Mouse (Mus musculus): ENCODE measurements around the gene 4931428L18Rik. TPM values are rescaled to one million over a fixed set of nuclear protein-coding genes. Genes with fewer than 3 reads are reported as not detected.
"Not testable (repeated sequence)": the region's sequence is repeated elsewhere in the genome, so short reads cannot be mapped to it uniquely, and the experiment has no call there.

Gene 4931428L18Rik
- polyA plus RNA-seq, 1 experiment from 2014 or later, result not detected

- no peaks in the 10 kb centered on the region for H3K27me3 ChIP-seq
- ATAC-seq (ENCODE audit: insufficient number of reproducible peaks, low FRiP score, low TSS enrichment, low read depth), result no peak
- H3K27ac ChIP-seq, result no peak overlapping the region
- no peak overlapping the region for H3K9ac ChIP-seq
- H3K4me2 ChIP-seq, result no peak overlapping the region
- H3K9me3 ChIP-seq, result no peaks in the 10 kb centered on the region
- 81% methylated on average over 2 of the region's 2 CpGs for WGBS
- H3K4me3 ChIP-seq, result no peak overlapping the region
- H3K4me1 ChIP-seq, result no peaks in the 10 kb centered on the region
- H3K36me3 ChIP-seq, result no peaks in the 10 kb centered on the region
Measured at GRCm38 (mm10) chr1:31032351-31032750, 190.1 kb downstream of the 4931428L18Rik start.

GRCm38 (mm10) chr1:31023173-31023572, 199.3 kb downstream of the 4931428L18Rik start:
- Histone ChIP-seq H3K4me2 (no peak overlapping the region), H3K27ac (no peak overlapping the region), H3K36me3 (no peaks in the 10 kb centered on the region), H3K9me3 (no peaks in the 10 kb centered on the region), H3K9ac (no peak overlapping the region), H3K27me3 (no peaks in the 10 kb centered on the region), H3K4me3 (no peak overlapping the region), H3K4me1 (no peaks in the 10 kb centered on the region)
- ATAC-seq (ENCODE audit: insufficient number of reproducible peaks, low FRiP score, low TSS enrichment, low read depth), result no peak

- H3K4me3 ChIP-seq, result no peak overlapping the region
- H3K27ac ChIP-seq, result no peak overlapping the region
- no peaks in the 10 kb centered on the region for H3K9me3 ChIP-seq
- no peak overlapping the region for H3K9ac ChIP-seq
- ATAC-seq (ENCODE audit: insufficient number of reproducible peaks, low FRiP score, low TSS enrichment, low read depth), result no peak
- H3K27me3 ChIP-seq, result no peaks in the 10 kb centered on the region
- no peaks in the 10 kb centered on the region for H3K36me3 ChIP-seq
- H3K4me2 ChIP-seq, result no peak overlapping the region
- WGBS, result 75% methylated on average over 6 of the region's 6 CpGs
- no peaks in the 10 kb centered on the region for H3K4me1 ChIP-seq
Measured at GRCm38 (mm10) chr1:31019283-31019682, 203.2 kb downstream of the 4931428L18Rik start.

GRCm38 (mm10) chr1:31017377-31017776, 205.1 kb downstream of the 4931428L18Rik start:
- Histone ChIP-seq H3K27me3 (no peaks in the 10 kb centered on the region), H3K4me2 (no peak overlapping the region), H3K36me3 (no peaks in the 10 kb centered on the region), H3K4me3 (no peak overlapping the region), H3K4me1 (no peaks in the 10 kb centered on the region), H3K27ac (no peak overlapping the region), H3K9ac (no peak overlapping the region), H3K9me3 (no peaks in the 10 kb centered on the region)
- 66% methylated on average over 5 of the region's 5 CpGs for WGBS
- no peak for ATAC-seq (ENCODE audit: insufficient number of reproducible peaks, low FRiP score, low TSS enrichment, low read depth)

- Histone ChIP-seq H3K36me3 (no peaks in the 10 kb centered on the region), H3K27ac (no peak overlapping the region), H3K27me3 (no peaks in the 10 kb centered on the region), H3K4me1 (no peaks in the 10 kb centered on the region), H3K4me2 (no peak overlapping the region), H3K9me3 (no peaks in the 10 kb centered on the region), H3K9ac (no peak overlapping the region), H3K4me3 (no peak overlapping the region)
- WGBS, result 83% methylated on average over 6 of the region's 6 CpGs
- no peak for ATAC-seq (ENCODE audit: insufficient number of reproducible peaks, low FRiP score, low TSS enrichment, low read depth)
Measured at GRCm38 (mm10) chr1:31016068-31016467, 206.4 kb downstream of the 4931428L18Rik start.

GRCm38 (mm10) chr1:31015261-31015660, 207.2 kb downstream of the 4931428L18Rik start:
- no peak overlapping the region for H3K27ac ChIP-seq
- H3K9me3 ChIP-seq, result no peaks in the 10 kb centered on the region
- H3K4me1 ChIP-seq, result no peaks in the 10 kb centered on the region
- WGBS, result 41% methylated on average over 2 of the region's 2 CpGs
- H3K27me3 ChIP-seq, result no peaks in the 10 kb centered on the region
- H3K36me3 ChIP-seq, result no peaks in the 10 kb centered on the region
- no peak for ATAC-seq (ENCODE audit: insufficient number of reproducible peaks, low FRiP score, low TSS enrichment, low read depth)
- H3K4me2 ChIP-seq, result no peak overlapping the region
- H3K9ac ChIP-seq, result no peak overlapping the region
- no peak overlapping the region for H3K4me3 ChIP-seq

- WGBS, result 79% methylated on average over 6 of the region's 6 CpGs
- not testable (repeated sequence) for H3K27me3 ChIP-seq; H3K4me1 ChIP-seq; H3K9me3 ChIP-seq; ATAC-seq (ENCODE audit: insufficient number of reproducible peaks, low FRiP score, low TSS enrichment, low read depth); H3K9ac ChIP-seq; H3K4me2 ChIP-seq; H3K36me3 ChIP-seq; H3K27ac ChIP-seq; H3K4me3 ChIP-seq
Measured at GRCm38 (mm10) chr1:30977868-30978267, 244.6 kb downstream of the 4931428L18Rik start, which contains the start of gene AC153137.1. AC153137.1 (minus strand) TSS chr1:30977968.

- not testable (repeated sequence) for H3K27ac ChIP-seq; H3K4me1 ChIP-seq; H3K9me3 ChIP-seq; ATAC-seq (ENCODE audit: insufficient number of reproducible peaks, low FRiP score, low TSS enrichment, low read depth); H3K4me3 ChIP-seq; H3K27me3 ChIP-seq; H3K9ac ChIP-seq; H3K36me3 ChIP-seq; H3K4me2 ChIP-seq
- WGBS, result 83% methylated on average over 7 of the region's 7 CpGs
Measured at GRCm38 (mm10) chr1:30977239-30977638, 245.2 kb downstream of the 4931428L18Rik start.

GRCm38 (mm10) chr1:30951795-30952194, 270.7 kb downstream of the 4931428L18Rik start:
- Histone ChIP-seq H3K9me3 (no peaks in the 10 kb centered on the region), H3K27ac (no peak overlapping the region), H3K4me1 (0 out of 2 replicates have a peak, but pooled peaks cover 5% of the 10 kb centered on the region), H3K9ac (no peak overlapping the region), H3K4me2 (no peak overlapping the region), H3K36me3 (no peaks in the 10 kb centered on the region), H3K27me3 (no peaks in the 10 kb centered on the region), H3K4me3 (no peak overlapping the region)
- ATAC-seq (ENCODE audit: insufficient number of reproducible peaks, low FRiP score, low TSS enrichment, low read depth), result no peak
- 75% methylated on average over 2 of the region's 2 CpGs for WGBS

GRCm38 (mm10) chr1:30950456-30950835, 272.0 kb downstream of the 4931428L18Rik start:
- H3K9ac ChIP-seq, result peak overlapping the region; percentile 77; the same call in 1 of the 2 replicates
- H3K27me3 ChIP-seq, result no peaks in the 10 kb centered on the region
- WGBS, result 24% methylated on average over 5 of the region's 5 CpGs
- 0 out of 2 replicates have a peak, but pooled peaks cover 5% of the 10 kb centered on the region for H3K4me1 ChIP-seq
- no peaks in the 10 kb centered on the region for H3K9me3 ChIP-seq
- ATAC-seq (ENCODE audit: insufficient number of reproducible peaks, low FRiP score, low TSS enrichment, low read depth), result no peak
- H3K27ac ChIP-seq, result peak overlapping the region; percentile 100
- peak overlapping the region; percentile 55 for H3K4me2 ChIP-seq
- no peaks in the 10 kb centered on the region for H3K36me3 ChIP-seq
- peak overlapping the region; percentile 82 for H3K4me3 ChIP-seq

GRCm38 (mm10) chr1:30949710-30950455, 272.6 kb downstream of the 4931428L18Rik start:
- Histone ChIP-seq H3K4me2 (peak overlapping the region; percentile 55), H3K9ac (peak overlapping the region; percentile 77), H3K4me1 (0 out of 2 replicates have a peak, but pooled peaks cover 5% of the 10 kb centered on the region), H3K36me3 (peaks cover 4% of the 10 kb centered on the region), H3K4me3 (peak overlapping the region; percentile 82), H3K27me3 (no peaks in the 10 kb centered on the region), H3K9me3 (no peaks in the 10 kb centered on the region), H3K27ac (peak overlapping the region; percentile 100)
- WGBS, result under 1% methylated on average over 66 of the region's 66 CpGs
- ATAC-seq (ENCODE audit: insufficient number of reproducible peaks, low FRiP score, low TSS enrichment, low read depth), result peak; percentile 99

- H3K27me3 ChIP-seq, result no peaks in the 10 kb centered on the region
- peaks cover 12% of the 10 kb centered on the region for H3K36me3 ChIP-seq
- peak; percentile 59 for ATAC-seq (ENCODE audit: insufficient number of reproducible peaks, low FRiP score, low TSS enrichment, low read depth)
- H3K27ac ChIP-seq, result peak overlapping the region; percentile 100
- under 1% methylated on average over 73 of the region's 85 CpGs for WGBS
- peak overlapping the region; percentile 44 for H3K4me2 ChIP-seq
- H3K9ac ChIP-seq, result peak overlapping the region; percentile 86
- peak overlapping the region; percentile 82 for H3K4me3 ChIP-seq
- H3K9me3 ChIP-seq, result no peaks in the 10 kb centered on the region
- 0 out of 2 replicates have a peak, but pooled peaks cover 5% of the 10 kb centered on the region for H3K4me1 ChIP-seq
Measured at GRCm38 (mm10) chr1:30948950-30949639, 273.4 kb downstream of the 4931428L18Rik start.
